Mouse (Mus musculus): ENCODE measurements around the gene Metap2.
"Not testable (repeated sequence)": the region's sequence is repeated elsewhere in the genome, so short reads cannot be mapped to it uniquely, and the experiment has no call there.

The Metap2 gene

DNA sequence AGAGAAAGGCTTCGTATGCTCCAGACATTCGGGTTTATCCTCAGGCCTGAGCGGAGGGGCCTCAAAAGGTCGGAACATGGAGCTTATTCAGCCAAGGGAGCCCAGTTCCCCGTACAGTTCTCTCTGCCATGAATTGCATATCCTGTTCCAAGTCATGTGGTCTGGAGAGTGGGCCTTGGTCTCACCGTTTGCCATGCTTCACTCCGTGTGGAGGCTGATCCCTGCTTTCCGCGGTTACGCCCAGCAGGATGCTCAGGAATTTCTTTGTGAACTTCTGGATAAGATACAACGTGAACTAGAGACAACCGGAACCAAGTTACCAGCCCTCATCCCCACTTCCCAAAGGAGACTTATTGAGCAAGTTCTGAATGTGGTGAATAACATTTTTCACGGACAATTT is 50.2 kb downstream of the Metap2 start:
- no peak for DNase-seq (ENCODE audit: low read depth, low spot score)

- DNase-seq (ENCODE audit: low read depth, low spot score): not testable (repeated sequence)
Measured at GRCm38 (mm10) chr10:93835115-93835514, 61.8 kb downstream of the Metap2 start.

- no peak for DNase-seq (ENCODE audit: low read depth, low spot score)
Measured at GRCm38 (mm10) chr10:93834394-93834745, 62.5 kb downstream of the Metap2 start.

GRCm38 (mm10) chr10:93833699-93834393 is 63.0 kb downstream of the Metap2 start:
- peak; percentile 24 for DNase-seq (ENCODE audit: low read depth, low spot score)

GRCm38 (mm10) chr10:93833370-93833698 is 63.6 kb downstream of the Metap2 start:
- DNase-seq (ENCODE audit: low read depth, low spot score): no peak

- DNase-seq (ENCODE audit: low read depth, low spot score): no peak
Measured at GRCm38 (mm10) chr10:93832811-93833210, 64.1 kb downstream of the Metap2 start.

- no peak for DNase-seq (ENCODE audit: low read depth, low spot score)
Measured at GRCm38 (mm10) chr10:93831730-93832574, 64.9 kb downstream of the Metap2 start.

DNA sequence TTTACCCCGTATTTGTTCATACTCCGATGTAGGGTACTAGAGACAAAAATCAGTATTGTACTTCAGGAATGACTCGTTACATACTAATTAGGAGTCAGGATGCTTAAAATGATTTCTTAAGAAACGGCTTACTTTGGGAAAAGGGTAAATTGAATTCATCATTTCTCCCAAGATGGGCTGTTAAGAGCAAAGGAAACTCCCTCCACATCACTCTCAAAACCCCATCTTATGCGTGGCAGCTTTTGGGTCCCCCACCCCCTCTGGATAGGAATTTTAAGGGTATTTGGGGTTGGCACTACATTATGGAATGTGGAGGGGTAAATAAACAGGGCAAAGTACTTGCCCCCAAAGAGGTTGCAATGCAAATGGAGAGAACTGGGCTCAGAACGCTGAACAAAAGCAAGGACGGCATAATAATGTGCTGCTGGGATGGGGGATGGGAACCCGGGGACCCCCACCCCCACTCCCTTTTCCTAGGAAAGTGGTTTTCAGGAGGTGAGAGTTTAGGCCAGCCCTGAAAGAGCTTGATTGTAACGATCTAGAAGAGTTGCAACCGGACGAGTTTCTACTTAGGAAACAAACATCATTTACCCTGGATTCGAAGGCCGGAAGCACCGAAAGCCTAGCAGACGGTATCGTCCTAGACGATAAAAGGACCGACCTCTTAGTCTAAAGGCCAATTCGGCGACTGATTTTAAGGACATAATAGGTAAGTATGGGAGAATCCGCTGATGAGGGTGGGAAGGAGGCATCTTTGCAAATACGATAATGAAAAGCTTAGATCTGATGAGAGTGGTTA is 65.8 kb downstream of the Metap2 start, which contains the start of gene Usp44:
Gene Usp44 (plus strand): TSS at position 625 of the 799 bp plus-strand sequence.
- no peak for DNase-seq (ENCODE audit: low read depth, low spot score)

GRCm38 (mm10) chr10:93829898-93830831 is 66.7 kb downstream of the Metap2 start:
- DNase-seq (ENCODE audit: low read depth, low spot score): no peak

- DNase-seq (ENCODE audit: low read depth, low spot score): peak; percentile 88
Measured at GRCm38 (mm10) chr10:93818661-93819060, 78.2 kb downstream of the Metap2 start.

DNA sequence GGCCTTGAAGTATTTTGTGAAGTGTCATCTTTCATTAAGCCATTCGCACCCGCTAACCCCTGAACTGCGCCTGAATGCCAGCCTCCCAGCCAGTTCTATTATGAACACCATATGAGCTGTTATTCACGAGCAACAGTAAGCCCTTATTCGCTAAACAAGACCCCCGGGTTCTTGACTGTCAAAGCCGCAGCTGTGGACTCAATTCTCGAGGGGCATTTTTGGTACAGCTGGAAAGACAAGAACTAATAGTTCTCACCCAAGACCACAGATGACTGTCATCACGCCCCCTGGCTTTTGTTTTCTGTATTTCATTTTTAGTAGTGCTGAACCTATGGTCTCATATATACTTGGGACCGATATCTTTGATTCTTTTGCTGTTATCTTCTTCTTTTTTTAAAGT is 83.1 kb downstream of the Metap2 start:
- DNase-seq (ENCODE audit: low read depth, low spot score): no peak

DNA sequence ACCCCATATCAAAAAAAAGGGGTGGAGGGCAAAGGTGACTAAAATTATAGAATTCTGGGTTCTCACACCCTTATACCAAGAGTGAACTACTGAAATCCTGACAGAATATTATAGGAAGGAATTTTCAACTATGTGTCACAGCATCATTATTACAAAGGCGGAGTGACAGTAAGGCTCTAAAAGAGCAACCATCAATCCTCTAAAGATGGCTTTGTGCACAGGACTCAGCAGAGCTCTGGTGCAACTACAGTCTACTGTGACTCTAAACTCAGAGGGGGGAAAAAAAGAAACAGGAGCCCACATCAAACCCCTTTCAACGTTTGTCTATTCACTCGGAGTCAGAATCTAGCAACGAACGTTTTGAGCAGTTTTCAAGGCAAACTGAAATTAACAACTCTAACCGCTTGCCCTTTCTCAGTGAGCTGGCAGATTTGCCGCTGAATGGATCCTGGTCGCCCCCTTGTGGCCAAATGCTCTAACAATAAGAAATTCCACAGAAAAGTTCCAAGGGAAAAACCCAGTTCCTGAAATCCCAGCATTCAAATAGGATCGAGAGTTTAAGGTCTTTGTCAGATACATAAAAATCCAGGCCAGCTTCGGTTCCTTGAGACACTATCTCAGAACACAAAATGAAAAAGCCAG is 84.0 kb downstream of the Metap2 start:
- peak; percentile 89 for DNase-seq (ENCODE audit: low read depth, low spot score)

- DNase-seq (ENCODE audit: low read depth, low spot score): no peak
Measured at GRCm38 (mm10) chr10:93812098-93812497, 84.8 kb downstream of the Metap2 start.

- peak; percentile 96 for DNase-seq (ENCODE audit: low read depth, low spot score)
Measured at GRCm38 (mm10) chr10:93810590-93811185, 86.2 kb downstream of the Metap2 start.

DNA sequence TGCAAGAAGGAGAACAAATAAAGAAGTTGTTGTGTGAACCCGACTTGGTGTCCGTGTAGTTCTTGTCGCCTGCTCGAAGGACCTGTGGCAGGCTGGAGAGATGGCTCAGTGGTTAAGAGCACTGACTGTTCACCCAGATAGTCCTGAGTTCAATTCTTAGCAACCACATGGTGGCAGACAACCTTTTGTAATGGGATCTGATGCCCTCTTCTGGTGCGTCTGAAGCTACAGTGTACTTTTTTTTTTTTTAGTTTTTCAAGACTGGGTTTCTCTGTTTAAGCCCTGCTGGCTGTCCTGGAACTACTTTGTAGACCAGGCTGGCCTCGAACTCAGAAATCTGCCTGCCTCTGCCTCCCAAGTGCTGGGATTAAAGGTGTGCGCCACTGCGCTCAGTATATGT is 87.5 kb downstream of the Metap2 start:
- not testable (repeated sequence) for DNase-seq (ENCODE audit: low read depth, low spot score)

All from brain, adult 2 months (tissue).